Mouse (Mus musculus) urinary bladder, postnatal 10 days (tissue): ENCODE data around the gene Apobec2.

Experiments used
- DNase-seq: peaks from one replicate; pipeline ENCODE4 v3.0.0; 2022; ENCODE audit warnings: low spot score

Gene Apobec2

GRCm38 (mm10) chr17:48437421-48437911, 4.7 kb upstream of the Apobec2 start:
- no peak for DNase-seq

DNA sequence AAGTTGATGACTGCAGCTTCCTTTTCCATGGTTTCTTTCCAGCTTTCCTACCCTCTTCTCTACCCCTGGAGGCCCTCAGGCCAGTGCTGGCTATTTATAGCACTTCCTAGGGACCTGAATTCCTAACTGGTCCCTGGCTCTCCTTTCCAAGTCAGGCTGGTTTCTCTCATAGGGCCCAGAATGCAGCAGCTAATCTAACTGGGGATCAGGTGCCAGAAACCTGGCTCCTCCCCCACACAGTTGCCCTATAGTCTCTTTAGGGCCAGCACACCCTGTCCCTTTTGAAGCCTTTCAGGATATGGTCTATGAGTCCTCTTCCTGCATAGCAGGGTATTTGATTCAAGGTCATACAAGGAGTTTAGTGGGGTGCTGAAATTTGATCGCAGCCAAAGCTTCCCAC, 3.8 kb upstream of the Apobec2 start:
- no peak for DNase-seq

DNA sequence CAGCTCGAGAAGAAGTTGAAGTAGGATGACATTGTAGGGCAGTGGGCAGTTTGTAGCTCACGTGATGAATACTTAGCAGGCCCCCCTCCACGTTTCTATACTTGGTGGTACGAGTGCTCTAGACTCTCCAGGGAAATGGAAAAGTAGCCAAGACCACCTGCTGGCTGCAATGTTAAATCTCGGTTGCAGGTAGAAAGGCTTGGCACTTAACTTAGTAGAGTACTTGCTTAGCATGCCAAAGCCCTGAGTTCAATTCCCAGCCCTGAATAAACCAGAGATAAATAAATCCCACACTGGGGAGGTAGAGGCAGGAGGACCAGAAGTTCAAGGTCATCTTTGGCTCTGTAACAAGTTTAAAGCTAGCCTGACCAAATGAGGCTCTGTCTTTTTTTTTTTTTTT, 1.7 kb upstream of the Apobec2 start:
- no peak for DNase-seq

GRCm38 (mm10) chr17:48433689-48434330, 1.1 kb upstream of the Apobec2 start:
- no peak for DNase-seq

- no peak for DNase-seq
Measured at GRCm38 (mm10) chr17:48433006-48433655, 401 bp upstream of the Apobec2 start.

- DNase-seq = no peak
Measured at GRCm38 (mm10) chr17:48431054-48431453, 1.7 kb downstream of the Apobec2 start.

- DNase-seq = no peak
Measured at GRCm38 (mm10) chr17:48430394-48430793, 2.3 kb downstream of the Apobec2 start.

GRCm38 (mm10) chr17:48427852-48428530, 4.7 kb downstream of the Apobec2 start:
- no peak for DNase-seq

DNA sequence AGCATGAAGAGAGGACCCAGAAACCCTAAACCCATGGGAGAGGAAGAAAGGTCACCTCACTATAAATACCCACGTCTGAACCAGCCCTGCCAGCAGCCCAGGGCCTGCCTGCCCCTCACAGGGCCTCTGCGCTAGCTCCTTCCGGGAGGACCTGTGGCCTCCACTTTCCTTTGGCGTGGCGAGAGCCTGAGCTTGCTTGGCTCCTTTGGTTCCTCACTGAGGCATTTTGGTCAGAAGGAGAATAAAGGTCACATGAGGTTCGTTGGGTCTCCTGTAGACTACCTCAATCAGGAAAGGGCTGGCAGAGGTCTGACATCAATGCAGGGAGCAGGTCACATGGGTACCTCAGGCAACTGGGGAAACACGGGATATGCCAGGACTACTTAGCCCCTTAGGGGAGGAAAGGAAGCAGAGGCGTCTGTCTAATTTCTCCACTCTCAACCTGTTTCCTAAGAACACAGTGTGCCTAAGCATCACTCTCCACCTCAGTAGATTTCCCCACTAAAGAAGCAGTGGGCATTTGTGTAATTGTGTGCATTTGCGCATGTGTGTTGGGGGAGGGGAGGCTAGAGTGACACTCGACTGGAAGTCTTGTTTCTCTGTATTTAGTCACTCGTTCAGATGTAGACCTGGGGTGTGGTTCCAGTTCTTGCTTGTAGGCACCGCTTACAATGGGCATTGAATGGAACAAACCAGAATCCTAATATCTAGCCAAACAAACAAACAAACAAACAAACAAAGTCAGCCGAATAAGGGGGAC, 5.6 kb downstream of the Apobec2 start:
- DNase-seq = no peak

DNA sequence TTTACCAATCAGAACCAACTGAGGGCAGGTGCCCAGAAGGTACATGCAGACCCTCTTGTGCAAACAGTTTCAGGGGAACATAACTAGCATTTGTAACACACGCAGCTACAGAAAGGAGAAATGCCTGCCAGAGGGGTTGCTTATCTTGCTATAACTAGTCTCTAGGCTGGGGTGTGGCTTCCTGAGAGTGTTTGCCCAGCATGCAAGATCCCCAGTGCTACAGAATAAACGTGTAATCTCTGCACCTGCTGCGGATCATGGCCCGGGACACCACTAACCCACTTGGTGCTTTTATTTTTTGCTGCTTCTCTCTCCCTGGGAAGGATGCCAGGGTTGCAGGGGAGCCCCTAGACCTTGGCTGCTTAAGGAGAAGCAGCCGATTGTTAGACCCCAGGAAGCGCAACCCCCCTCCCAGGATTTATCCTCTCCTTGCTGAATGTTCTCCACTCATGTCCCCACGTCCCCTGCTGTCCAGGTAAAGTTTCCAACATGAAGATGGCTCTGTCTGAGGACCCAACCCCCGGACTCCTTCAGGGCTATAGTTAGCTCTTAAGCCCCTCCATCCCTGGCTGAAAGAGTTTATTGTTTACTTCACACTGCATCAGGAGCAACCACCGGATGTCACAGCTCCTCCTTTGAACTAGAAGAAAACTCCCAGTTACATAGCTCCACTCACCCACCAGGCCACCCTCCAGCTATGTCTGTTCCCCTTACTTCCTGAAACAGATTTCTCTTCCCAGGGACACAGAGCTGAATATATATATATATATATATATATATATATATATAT, 6.7 kb downstream of the Apobec2 start:
- no peak for DNase-seq

DNA sequence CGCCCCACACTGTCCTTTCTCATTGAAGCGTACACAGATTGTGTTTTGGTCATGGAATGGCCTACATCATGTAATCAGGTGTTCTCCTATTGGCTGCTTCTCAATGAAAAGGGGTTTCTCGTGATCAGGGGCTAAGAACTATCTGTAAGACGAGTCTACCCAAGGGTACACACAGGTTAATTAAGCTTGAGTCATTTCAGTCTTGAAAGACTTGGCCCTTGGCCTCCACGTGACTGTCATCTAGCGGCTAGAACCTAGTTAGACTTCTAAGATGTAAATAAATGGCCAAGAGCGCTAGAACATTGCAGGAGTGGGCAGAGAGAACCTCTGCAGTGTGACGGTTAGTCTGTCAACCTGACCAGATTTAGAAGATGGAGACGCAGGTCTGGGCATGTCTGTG, 8.5 kb downstream of the Apobec2 start:
- DNase-seq = no peak

GRCm38 (mm10) chr17:48419571-48419970, 13.2 kb downstream of the Apobec2 start:
- DNase-seq = no peak

DNA sequence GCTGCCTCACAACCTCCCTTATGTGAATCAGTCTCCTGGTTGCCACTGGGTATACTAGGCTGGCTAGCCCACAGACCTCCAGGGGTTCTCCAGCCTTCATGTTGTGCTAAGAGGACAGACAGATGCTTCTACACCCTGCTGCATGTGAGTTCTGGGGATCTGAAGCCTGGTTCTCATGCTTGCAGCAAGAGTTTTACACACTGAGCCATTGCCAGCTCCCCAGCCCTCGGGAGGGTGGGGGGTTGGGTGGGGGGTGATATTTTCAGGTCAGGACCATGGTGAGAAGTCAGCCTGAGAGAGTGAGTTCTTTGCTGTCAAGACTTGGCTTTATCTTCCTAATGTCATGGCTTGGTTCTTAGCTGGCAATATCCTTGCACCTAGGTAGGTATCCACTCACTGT, 13.9 kb downstream of the Apobec2 start:
- DNase-seq = no peak

DNA sequence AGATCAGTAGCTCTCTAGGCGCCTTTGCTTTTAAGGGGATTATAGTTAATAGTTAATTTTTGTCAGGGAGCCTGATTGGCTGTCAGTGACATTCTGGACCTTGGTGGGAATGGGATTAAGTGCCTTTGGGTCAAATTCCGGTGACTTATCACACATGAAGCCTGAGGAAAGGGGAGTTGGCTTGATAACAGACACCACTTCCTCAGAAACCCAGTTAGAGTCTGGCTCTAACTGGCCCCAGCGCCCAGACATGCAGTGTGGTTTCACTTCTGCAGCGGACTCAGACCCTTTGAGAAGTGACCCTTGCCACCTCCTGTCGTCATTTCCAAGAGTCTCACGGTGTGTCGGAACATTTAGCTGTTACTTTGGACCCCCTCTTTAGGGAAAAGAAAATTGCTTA, 14.6 kb downstream of the Apobec2 start:
- DNase-seq = no peak

GRCm38 (mm10) chr17:48417521-48417920, 15.2 kb downstream of the Apobec2 start:
- DNase-seq = no peak

GRCm38 (mm10) chr17:48416425-48417195, 16.1 kb downstream of the Apobec2 start:
- no peak for DNase-seq

DNA sequence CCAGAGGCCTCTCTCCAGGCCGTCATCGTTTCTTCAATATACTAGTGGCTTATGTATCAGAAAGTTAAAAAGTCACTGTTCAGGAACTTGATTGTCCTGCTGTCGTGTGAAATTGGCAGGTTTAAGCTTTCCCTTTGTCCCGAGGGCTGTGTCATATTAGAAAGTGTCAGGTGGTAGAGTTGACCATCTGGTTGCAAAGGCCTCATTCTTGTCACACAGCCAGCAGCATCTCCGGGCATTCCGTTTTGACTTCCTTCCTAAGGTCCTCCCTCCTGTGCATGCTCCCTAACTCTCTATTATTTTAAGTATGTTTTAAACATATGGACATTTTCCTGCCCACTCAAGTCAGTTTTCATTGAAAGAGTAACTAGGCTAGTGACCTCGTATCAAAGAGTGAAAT, 16.7 kb downstream of the Apobec2 start:
- no peak for DNase-seq

DNA sequence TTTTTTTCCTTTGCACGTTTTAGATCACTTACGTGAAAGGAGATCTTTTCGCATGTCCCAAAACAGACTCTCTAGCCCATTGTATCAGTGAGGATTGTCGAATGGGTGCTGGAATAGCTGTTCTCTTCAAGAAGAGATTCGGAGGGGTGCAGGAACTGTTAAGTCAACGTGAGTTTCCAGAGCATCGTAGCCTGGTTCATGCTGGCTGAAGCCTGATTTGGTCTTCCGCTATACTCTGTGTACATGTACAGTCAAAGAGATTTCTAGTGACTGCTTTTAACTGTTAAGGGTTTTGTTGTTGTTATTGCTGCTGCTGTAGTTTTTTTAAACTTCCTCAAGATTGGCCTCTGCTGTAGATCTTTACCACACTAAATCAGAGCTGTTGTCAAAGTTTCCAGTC, 21.5 kb downstream of the Apobec2 start:
- DNase-seq = no peak

DNA sequence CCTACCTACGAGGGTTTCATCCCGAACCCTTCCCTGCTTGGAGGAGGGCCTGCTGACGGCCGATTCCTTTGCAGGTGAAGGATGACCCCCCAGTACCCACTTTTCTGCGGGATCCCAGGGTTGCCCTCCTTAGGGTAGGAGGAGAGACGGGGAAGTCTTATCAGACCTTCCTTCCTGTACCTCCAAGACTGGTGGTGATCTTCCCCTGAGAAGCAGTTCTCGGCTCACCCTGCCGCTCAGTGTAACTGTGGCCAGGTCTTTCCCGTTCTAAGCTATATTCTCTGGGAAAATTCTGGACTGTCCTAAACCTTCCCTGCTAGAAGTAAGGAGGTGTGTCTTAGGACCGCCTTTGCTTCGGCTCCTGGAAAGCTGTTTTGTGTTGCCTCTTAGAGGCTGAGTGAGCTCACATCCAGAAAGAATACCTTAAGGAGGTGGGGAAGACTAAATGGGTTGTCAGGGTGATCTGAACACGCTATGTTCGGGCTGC, 22.4 kb downstream of the Apobec2 start:
- DNase-seq = no peak

- DNase-seq = peak; percentile 99
Measured at GRCm38 (mm10) chr17:48409380-48410298, 23.1 kb downstream of the Apobec2 start, which contains the start of the genes Nfya and Oard1. Gene Nfya (minus strand): TSS chr17:48409906. Gene Oard1 (plus strand): TSS chr17:48410014.
